In the genomic region with DNA sequence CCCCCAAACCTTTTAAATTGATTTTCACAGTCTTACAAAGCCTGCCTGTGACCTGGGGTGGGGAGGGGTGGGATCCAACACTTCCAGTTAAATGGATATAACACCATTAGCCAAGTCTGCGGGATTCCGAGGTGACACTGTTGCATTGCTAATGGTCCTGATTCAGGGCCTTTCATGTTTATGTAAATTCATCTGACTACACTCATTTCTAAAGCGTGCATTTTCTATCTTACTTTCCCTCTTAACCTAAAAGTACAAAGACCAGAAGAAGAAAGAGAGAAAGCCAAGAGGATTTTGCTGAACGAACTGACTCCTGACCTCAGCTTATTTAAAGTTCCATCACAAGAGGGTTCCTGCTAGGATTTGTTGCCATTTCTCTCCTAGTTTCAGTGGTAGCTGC, we compare ENCODE assay signal across 18 mouse cellular contexts. TPM values are rescaled to one million over a fixed set of nuclear protein-coding genes. Genes with fewer than 3 reads are reported as not detected.
DNase-seq lines count a peak whose midpoint lies in the region.
"Had no signal": no experiment of that assay in that cellular context is flagged by ENCODE, and none has a peak within 500 bp of the region (broad histone marks: within the 10 kb centered on the region; RNA-seq: fewer than 3 reads in every experiment).

No protein-coding gene starts in this region.

- DNase-seq in kidney, adult 9 months: peak; percentile 5
- DNase-seq in kidney, postnatal 14 days: no peak
- DNase-seq in ES-CJ7 (ENCODE audit: low read depth, low spot score) (peak; percentile 34), R1 (ENCODE audit: low read depth, low spot score) (peak; percentile 46)
- peak; percentile 21 for DNase-seq in brain, adult 2 months (ENCODE audit: low read depth, low spot score)
- no peak for DNase-seq in ovary, adult 18-20 months (ENCODE audit: low spot score)
- no peak for DNase-seq in adrenal gland, postnatal 25 days
- DNase-seq in heart, postnatal 4 days: no peak
- DNase-seq: adrenal gland, adult 8-10 months; adrenal gland, postnatal 36 days; B cell, adult 2 months; cerebellum, adult 11-12 months; cerebellum, adult 8-10 months; cerebellum, postnatal 10 days; gastrocnemius, postnatal 25 days; heart, adult 18-20 months; heart, postnatal 10 days; heart, postnatal 36 days had no signal

RNA-seq across cellular contexts. Expression of gene Cd83, which starts 53.2 kb away (rescaled TPM):
- total RNA-seq in adrenal gland, postnatal 25 days (2021): 1.9 and 2.9 TPM in 2 replicates
- 1 to 10 TPM; 2.3 to 2.7 TPM for total RNA-seq in heart, postnatal 4 days (2021)

Comparison
In these comparisons a context has a peak if more than half of its experiments do, and no peak if none do; other contexts are left out.
1. DNase-seq: peak in kidney, adult 9 months (single experiment), ES-CJ7 (single experiment), R1 (single experiment) and brain, adult 2 months (single experiment); none in kidney, postnatal 14 days (single experiment), ovary, adult 18-20 months (single experiment), adrenal gland, postnatal 25 days (single experiment) and heart, postnatal 4 days (single experiment).